Mouse (Mus musculus) c-Kit-positive CD71-positive TER-119-negative erythroid progenitor cells, embryonic 14.5 days (primary cell): ENCODE results near the gene Gm20388.

ENCODE experiments used
- DNase-seq: peaks from one replicate; pipeline ENCODE4 v3.0.0-alpha.2; 2013; ENCODE audit warnings: low read depth

Gm20388 gene

GRCm38 (mm10) chr8:120044907-120045306 lies 134.3 kb downstream of the Gm20388 start:
- no peak for DNase-seq

GRCm38 (mm10) chr8:120045471-120045870 lies 134.8 kb downstream of the Gm20388 start:
- DNase-seq, result no peak

GRCm38 (mm10) chr8:120046258-120047020 lies 135.8 kb downstream of the Gm20388 start:
- no peak for DNase-seq

- no peak for DNase-seq
Measured at GRCm38 (mm10) chr8:120049949-120050348, 139.3 kb downstream of the Gm20388 start.

- DNase-seq, result no peak
Measured at GRCm38 (mm10) chr8:120050376-120050775, 139.7 kb downstream of the Gm20388 start.

GRCm38 (mm10) chr8:120051006-120051405 lies 140.4 kb downstream of the Gm20388 start:
- no peak for DNase-seq

- DNase-seq, result no peak
Measured at GRCm38 (mm10) chr8:120051908-120052307, 141.3 kb downstream of the Gm20388 start.

GRCm38 (mm10) chr8:120052318-120052717 lies 141.7 kb downstream of the Gm20388 start:
- DNase-seq, result no peak

- no peak for DNase-seq
Measured at GRCm38 (mm10) chr8:120054833-120055232, 144.2 kb downstream of the Gm20388 start.

- no peak for DNase-seq
Measured at GRCm38 (mm10) chr8:120057078-120057477, 146.4 kb downstream of the Gm20388 start.

- DNase-seq, result no peak
Measured at GRCm38 (mm10) chr8:120062742-120063141, 152.1 kb downstream of the Gm20388 start.

- no peak for DNase-seq
Measured at GRCm38 (mm10) chr8:120063326-120063725, 152.7 kb downstream of the Gm20388 start.

GRCm38 (mm10) chr8:120065611-120066010 lies 155.0 kb downstream of the Gm20388 start:
- DNase-seq, result no peak

GRCm38 (mm10) chr8:120066226-120066625 lies 155.6 kb downstream of the Gm20388 start:
- DNase-seq, result no peak

GRCm38 (mm10) chr8:120067936-120068668 lies 157.5 kb downstream of the Gm20388 start:
- no peak for DNase-seq

GRCm38 (mm10) chr8:120071684-120072083 lies 161.0 kb downstream of the Gm20388 start:
- peak; percentile 50 for DNase-seq

- no peak for DNase-seq
Measured at GRCm38 (mm10) chr8:120072259-120072658, 161.6 kb downstream of the Gm20388 start.

- no peak for DNase-seq
Measured at GRCm38 (mm10) chr8:120072827-120073226, 162.2 kb downstream of the Gm20388 start.

GRCm38 (mm10) chr8:120074516-120074915 lies 163.9 kb downstream of the Gm20388 start:
- no peak for DNase-seq

GRCm38 (mm10) chr8:120075347-120075746 lies 164.7 kb downstream of the Gm20388 start:
- DNase-seq, result no peak

- peak; percentile 49 for DNase-seq
Measured at GRCm38 (mm10) chr8:120078080-120078479, 167.4 kb downstream of the Gm20388 start.

GRCm38 (mm10) chr8:120079361-120079760 lies 168.7 kb downstream of the Gm20388 start:
- DNase-seq, result no peak

- DNase-seq, result no peak
Measured at GRCm38 (mm10) chr8:120083261-120083660, 172.6 kb downstream of the Gm20388 start.
